Mouse (Mus musculus): ENCODE measurements around the gene Nat8f1.
"Not testable (repeated sequence)": the region's sequence is repeated elsewhere in the genome, so short reads cannot be mapped to it uniquely, and the experiment has no call there.

Nat8f1 gene

GRCm38 (mm10) chr6:85904642-85905061 is 10.8 kb downstream of the Nat8f1 start, which contains the start of gene Nat8f4:
Nat8f4 (minus strand) TSS chr6:85904884.
- DNase-seq = peak; percentile 70

DNA sequence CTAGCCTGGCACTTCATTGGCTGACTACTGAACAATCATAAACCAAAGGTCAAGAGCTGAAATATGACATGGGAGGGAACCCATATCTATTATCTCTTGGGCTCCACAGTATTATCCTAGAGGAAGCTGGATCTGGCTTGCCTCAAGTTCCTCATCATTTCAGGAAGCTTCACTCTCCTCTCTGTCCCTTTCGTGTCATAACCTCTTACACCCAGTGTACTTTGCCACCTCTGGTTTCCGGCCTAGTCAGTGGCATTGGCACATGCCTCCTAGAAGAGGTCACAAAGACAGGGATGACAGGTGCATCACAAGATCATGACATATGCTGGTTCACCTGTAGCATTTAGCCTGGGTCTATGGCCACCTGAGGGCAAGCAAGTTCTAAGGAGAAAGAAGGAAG is 13.2 kb downstream of the Nat8f1 start:
- no peak for DNase-seq

DNA sequence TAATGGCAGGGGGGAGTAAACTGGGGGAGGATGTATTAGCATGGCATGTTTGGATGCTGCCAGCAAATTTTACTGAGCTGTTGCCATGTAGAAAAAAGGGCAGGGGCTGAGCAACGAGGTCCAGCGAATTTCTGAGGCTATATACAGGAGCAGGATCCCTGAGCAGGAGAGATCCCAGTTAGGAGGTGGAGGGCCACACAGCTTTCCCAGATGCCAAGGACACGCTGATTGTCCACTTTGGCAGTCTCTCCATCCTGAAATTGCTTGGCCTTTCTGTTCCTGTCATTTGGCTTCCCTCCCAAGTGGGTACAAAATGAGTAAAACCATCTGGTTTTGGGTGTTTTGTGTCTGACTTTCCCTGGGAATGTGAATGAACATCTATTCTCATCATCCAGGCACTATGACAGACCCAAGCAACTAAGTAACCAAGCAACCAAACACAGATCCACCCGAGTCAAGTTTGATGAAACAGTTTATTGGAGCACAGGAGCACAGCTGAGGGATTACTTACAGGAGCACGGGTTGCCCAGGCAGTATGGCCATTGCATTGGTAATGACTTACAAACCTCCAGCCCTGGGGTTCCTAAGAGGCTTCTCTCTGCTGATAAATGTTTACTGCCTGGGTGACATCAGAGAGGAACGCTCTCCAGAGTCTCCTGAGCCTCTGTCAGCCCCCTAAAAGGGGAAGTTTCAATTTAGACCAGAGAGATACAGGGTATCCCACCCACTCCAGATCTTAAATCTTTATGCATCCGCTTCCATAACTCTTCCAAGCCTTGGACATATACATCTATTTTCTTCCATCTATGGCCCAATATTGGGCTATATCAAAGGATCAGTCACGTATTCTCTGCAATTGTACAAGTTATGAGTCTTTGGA is 16.7 kb downstream of the Nat8f1 start:
- not testable (repeated sequence) for DNase-seq

GRCm38 (mm10) chr6:85895061-85895648 is 20.3 kb downstream of the Nat8f1 start:
- peak; percentile 6 for DNase-seq

DNA sequence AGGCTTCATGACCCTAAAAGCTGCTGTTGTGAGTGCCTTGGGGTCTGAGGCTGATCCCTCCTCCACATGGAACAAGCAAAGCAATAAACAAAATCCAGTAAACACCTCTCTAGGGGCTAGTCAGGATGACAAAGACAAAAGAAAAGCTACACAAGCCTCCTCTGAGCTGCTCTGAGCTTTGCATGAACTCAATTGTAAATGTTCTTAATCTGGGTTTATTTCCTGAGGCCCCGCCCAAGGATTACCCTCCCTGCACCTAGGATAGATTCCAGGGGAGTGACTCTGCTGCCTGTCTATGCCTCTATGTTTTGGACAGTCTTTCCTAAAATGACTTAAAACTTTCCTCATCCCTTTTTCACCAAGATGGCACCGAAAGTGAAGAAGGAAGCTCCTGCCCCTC is 26.5 kb downstream of the Nat8f1 start:
- DNase-seq = no peak

GRCm38 (mm10) chr6:85884311-85884710 is 31.2 kb downstream of the Nat8f1 start:
- no peak for DNase-seq

DNA sequence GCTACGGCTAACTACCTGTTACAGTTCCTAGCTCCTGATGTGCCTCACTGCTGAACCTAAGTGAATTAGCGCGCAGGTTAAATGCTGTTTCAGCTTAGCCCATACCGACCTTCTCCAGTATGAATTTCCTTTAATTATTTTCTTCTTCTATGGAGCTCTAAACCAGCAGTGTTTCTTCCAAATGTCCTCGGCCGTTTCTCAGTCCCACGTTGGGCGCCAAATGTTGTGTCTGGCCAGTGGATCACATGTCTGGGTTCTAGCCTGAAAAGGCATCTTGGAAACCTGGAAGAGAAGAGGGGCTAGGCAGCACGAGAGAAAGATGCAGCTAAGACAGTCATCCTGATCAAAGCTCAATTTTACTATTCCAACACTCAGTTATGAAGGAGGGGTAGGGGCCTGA is 32.2 kb downstream of the Nat8f1 start:
- not testable (repeated sequence) for DNase-seq

DNA sequence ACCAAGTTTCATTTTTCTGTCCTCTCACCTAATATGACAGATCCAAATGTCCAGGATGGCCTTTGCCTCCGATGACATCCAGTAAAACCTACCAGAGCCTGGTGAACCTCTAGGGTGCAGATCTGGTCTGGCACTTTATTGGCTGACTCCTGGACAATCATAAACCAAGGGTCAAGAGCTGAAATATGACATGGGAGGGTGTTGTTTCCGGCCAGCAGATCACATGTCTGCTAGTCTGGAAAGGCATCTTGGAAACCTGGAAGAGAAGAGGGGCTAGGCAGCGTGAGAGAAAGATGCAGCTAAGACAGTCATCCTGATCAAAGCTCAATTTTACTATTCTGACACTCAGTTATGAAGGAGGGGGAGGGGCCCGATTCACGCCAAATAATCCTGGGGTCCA is 46.5 kb downstream of the Nat8f1 start, which contains the start of gene Nat8f2:
Nat8f2 (minus strand) TSS at position 153 of the 400 bp plus-strand sequence.
- not testable (repeated sequence) for DNase-seq

- no peak for DNase-seq
Observed at GRCm38 (mm10) chr6:85867726-85868690, 47.5 kb downstream of the Nat8f1 start.

- not testable (repeated sequence) for DNase-seq
Observed at GRCm38 (mm10) chr6:85866995-85867394, 48.5 kb downstream of the Nat8f1 start.

DNA sequence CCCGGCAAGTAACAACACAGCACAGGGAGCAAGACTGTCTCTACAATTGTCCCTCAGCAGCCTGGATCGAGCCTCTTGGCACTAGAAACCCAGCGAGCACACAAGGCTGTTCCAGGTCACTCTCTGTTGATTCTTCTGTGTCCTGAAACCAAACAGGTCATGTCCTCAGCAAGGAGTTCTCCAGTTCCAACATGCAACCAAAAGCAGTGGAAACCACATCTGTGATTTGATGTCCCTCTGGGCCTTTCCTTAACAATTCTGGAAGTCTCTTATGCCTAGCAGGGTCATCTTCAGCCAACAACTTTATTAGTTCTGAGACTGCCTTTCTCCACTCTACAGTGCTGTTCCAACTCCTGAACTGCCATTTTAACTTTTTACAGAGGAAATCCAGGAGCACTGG is 49.3 kb downstream of the Nat8f1 start:
- not testable (repeated sequence) for DNase-seq

- DNase-seq = not testable (repeated sequence)
Observed at GRCm38 (mm10) chr6:85864900-85865639, 50.4 kb downstream of the Nat8f1 start.

- no peak for DNase-seq
Observed at GRCm38 (mm10) chr6:85863840-85864239, 51.6 kb downstream of the Nat8f1 start.

GRCm38 (mm10) chr6:85863136-85863535 is 52.4 kb downstream of the Nat8f1 start:
- DNase-seq = no peak

DNA sequence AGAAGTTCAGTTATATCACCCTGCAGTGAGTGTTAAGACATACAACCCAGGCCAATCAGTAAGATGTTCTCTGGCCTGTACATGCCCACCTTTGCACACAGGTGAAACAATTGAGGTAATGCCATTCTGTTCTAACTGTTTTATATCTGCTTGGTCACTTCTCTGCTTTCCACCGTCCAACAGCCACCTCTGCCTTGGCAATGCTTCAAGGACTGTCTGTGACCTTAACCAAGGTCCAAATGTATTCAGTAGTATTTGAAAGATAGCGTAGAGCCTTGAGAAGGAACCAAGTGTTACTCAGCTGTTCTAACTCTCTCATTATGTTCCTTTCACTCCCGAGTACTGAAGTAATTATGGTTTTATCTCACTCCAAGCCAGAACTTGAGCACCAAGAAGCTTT is 52.9 kb downstream of the Nat8f1 start:
- no peak for DNase-seq

- no peak for DNase-seq
Observed at GRCm38 (mm10) chr6:85861247-85861646, 54.2 kb downstream of the Nat8f1 start.
